Mouse (Mus musculus) urinary bladder, postnatal 4 days (tissue): ENCODE results near the gene Klhl11.

ENCODE experiments used
- DNase-seq, 2 experiments: peaks; one replicate each; pipeline ENCODE4 v3.0.0; 2021 to 2022; ENCODE audit warnings: low spot score in 2 of 2

The Klhl11 gene

DNA sequence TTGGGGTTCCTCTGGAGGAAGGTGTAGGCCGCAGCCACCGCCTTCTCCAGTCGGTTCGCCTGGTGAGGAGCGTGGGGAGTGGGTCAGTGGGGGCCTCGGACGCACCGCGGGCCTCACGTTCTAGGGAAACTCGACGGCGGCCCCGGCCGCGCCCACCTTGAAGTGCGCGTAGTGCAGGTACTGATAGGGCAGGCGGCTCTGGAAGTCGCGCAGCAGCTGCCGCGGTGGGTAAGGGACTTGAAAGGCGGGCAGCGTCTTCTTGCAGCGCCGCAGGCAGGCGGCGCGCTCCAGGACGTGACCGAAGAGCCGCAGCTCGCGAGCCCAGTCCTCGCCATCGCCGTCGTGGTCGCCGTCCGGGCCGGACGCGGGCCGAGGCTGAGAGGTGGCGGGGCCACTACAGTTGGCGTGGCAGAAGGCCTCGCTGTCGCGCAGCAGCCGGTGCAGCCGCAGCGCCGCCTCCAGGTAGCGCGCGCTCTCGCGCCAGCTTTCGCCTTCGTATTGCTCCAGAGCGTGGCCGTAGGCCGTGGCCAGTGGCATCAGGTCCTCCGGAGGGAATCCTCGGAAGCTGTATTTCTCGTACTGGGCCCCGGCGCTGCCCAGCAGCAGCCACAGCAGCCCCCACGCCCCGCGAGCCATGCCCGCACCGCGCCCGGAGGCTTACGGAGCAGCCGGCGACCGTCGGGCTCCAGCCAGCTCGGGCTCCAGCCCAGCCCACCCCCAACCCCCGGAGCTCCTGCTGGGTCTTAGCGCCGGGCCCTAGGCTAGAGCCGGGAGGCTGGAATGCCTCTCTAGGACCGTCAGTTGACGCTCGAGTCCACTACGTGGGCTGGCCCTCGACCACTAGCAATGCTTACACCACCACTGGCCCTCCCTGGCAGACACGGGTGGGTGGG lies 58.3 kb downstream of the Klhl11 start, which contains the start of gene P3h4:
P3h4 (minus strand) TSS at position 816 of the 893 bp plus-strand sequence.
- peak; percentile 84 to 85 for DNase-seq

- DNase-seq: no peak
These were observed 59.0 kb downstream of the Klhl11 start for GRCm38 (mm10) chr11:100413541-100413940.
